Mouse (Mus musculus): ENCODE data around the gene Pvalb. TPM values are rescaled to one million over a fixed set of nuclear protein-coding genes. Genes with fewer than 3 reads are reported as not detected.
A peak's percentile ranks its signal among the peaks of the same experiment; 100 is the strongest.

The Pvalb gene
- polyA plus RNA-seq, 1 experiment from 2014 or later: 4.1 TPM

DNA sequence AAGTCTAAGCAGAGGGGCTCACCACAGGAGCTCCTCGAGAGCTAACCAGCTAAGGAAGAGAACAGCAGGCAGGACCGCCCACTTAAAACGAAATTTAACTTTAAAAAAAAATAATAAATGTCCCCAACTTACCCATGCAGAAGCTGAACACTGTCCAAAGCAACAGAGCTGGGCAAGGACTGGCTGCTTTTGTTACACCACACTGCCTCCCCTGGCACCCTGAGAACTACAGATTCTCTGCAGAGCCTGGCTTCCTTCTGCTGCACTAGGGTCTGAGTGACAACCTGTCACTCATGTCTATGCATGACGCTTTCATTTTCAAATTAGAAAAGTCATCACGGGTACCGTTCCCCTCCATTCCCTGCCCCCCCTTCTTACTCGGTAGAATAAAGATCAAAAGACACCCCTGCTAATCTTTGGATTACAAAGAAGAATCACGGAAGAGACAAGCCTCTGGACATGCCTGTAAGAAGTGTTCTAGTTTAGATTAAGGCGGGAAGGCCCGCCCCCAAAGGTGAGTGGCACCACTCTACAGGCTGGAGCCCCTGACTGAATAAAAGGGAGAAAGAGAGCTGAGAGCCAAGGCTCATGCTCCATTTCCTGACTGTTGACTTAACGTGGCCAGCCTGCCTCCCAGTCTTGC is 33.8 kb downstream of the Pvalb start:
- Histone ChIP-seq H3K36me3 (peaks cover 2% of the 10 kb centered on the region; the same call in 1 of the 2 replicates), H3K9me3 (no peaks in the 10 kb centered on the region), H3K4me1 (replicated peaks) (peaks cover 35% of the 10 kb centered on the region), H3K27ac (replicated peaks) (no peak overlapping the region), H3K4me2 (peak overlapping the region; percentile 83), H3K9ac (0 out of 2 replicates have a peak overlapping the region, but pooled peaks have one; percentile 78), H3K27me3 (no peaks in the 10 kb centered on the region), H3K4me3 (peak overlapping the region; percentile 53; the same call in 1 of the 2 replicates)
- no peak for ATAC-seq (ENCODE audit: low read depth)
- 85% methylated on average over 11 of the region's 11 CpGs for WGBS

DNA sequence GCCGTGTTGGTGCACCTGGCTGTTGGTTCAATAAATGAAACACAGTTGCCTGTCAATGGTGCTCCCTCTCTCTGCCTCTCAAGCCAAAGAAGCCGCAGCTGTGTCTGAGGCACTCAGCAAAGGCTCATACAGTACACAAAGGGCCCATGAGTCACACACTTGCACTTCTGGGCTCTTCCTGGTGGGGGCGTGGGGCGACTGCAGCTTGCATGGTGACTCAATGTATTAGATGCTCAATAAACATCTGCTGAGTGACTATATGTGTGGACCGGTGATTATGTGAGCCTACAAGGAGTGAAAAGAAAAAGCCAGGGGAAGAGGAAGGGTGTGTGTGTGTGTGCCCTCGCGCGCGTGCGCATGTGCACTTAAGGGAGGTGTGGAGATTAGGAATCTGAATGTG is 34.5 kb downstream of the Pvalb start:
- no peaks in the 10 kb centered on the region for H3K9me3 ChIP-seq

DNA sequence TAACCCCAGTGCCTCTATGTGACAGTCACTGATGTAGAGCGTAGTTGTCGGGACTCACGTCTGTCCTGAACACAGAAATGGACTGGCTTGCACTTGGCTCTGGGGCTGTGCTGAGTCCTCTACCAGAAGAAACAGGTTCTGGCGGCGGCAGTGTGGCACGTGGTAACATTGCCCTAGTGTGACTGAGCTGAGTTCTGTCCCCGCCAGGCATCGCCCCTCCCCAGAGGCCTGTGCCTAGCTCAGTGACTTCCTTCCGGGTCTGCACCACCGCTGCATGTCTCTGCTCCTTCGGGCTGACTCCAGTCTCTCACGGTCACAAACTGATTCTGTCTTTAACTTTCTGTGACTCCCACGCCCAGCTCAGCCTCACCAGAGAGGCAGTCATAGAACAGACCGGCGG is 35.5 kb downstream of the Pvalb start:
- H3K27me3 ChIP-seq: no peaks in the 10 kb centered on the region
- no peak for ATAC-seq (ENCODE audit: low read depth)
- peak overlapping the region; percentile 12; the same call in 1 of the 2 replicates for H3K9ac ChIP-seq
- H3K4me1 ChIP-seq (replicated peaks): peaks cover 30% of the 10 kb centered on the region
- H3K36me3 ChIP-seq: peaks cover 11% of the 10 kb centered on the region; the same call in 1 of the 2 replicates
- 89% methylated on average over 15 of the region's 15 CpGs for WGBS
- H3K9me3 ChIP-seq: no peaks in the 10 kb centered on the region
- H3K4me3 ChIP-seq: no peak overlapping the region
- H3K4me2 ChIP-seq: no peak overlapping the region
- no peak overlapping the region for H3K27ac ChIP-seq (replicated peaks)

More for the DNA sequence above, 34.5 kb downstream of the Pvalb start:
- no peaks in the 10 kb centered on the region for H3K27me3 ChIP-seq
- no peak overlapping the region for H3K4me2 ChIP-seq
- no peak overlapping the region for H3K9ac ChIP-seq
- H3K27ac ChIP-seq (replicated peaks): no peak overlapping the region
- H3K36me3 ChIP-seq: peaks cover 8% of the 10 kb centered on the region; the same call in 1 of the 2 replicates
- no peak for ATAC-seq (ENCODE audit: low read depth)
- peaks cover 30% of the 10 kb centered on the region for H3K4me1 ChIP-seq (replicated peaks)
- H3K4me3 ChIP-seq: no peak overlapping the region
- WGBS: 88% methylated on average over 10 of the region's 10 CpGs

DNA sequence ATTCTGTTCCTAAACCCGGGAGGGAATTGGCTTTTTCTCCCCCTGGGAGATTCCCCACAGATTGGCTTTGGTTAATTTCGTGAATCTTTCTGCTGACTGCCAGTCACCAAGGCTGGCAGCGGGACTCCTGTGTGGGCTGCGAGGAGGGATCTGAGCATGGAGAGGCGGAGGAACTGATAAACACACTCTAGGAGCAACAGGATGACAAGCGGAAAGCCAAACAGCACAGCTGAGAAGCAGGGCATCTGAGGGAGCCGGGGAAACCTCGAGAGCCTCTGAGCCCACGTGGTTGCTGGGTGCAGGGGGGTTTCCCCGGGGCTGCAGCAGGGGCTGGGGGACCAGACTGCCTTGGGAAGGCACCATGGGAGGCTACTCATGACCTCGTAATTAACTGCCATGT is 36.6 kb downstream of the Pvalb start:
- Histone ChIP-seq H3K9me3 (no peaks in the 10 kb centered on the region), H3K27ac (replicated peaks) (no peak overlapping the region), H3K36me3 (peaks cover 21% of the 10 kb centered on the region; the same call in 1 of the 2 replicates), H3K9ac (no peak overlapping the region), H3K4me1 (replicated peaks) (peaks cover 24% of the 10 kb centered on the region), H3K27me3 (no peaks in the 10 kb centered on the region), H3K4me3 (no peak overlapping the region), H3K4me2 (no peak overlapping the region)
- WGBS: 86% methylated on average over 11 of the region's 11 CpGs
- no peak for ATAC-seq (ENCODE audit: low read depth)

DNA sequence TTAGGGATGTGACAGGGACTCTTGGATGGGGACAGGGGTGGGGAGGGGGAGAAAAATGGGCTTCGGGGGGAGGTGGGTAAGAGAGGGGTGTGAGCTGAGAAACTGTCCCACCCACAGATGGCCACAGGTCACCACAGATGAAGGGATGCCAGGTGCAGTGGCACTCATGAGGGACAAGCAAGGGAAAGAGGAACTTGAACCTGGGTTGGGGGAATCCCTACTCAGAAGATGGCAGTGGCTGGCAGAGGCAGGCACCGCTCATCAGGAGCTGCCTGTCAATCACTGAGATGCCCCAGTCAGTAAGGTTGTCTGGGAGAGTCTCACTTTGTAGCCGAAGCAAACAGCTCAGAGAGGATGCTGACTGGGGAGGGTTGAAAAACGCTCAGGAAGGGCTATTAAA is 40.9 kb downstream of the Pvalb start:
- no peak overlapping the region for H3K27ac ChIP-seq (replicated peaks)
- no peaks in the 10 kb centered on the region for H3K27me3 ChIP-seq
- no peak overlapping the region for H3K4me2 ChIP-seq
- peaks cover 34% of the 10 kb centered on the region for H3K4me1 ChIP-seq (replicated peaks)
- no peaks in the 10 kb centered on the region for H3K9me3 ChIP-seq
- H3K36me3 ChIP-seq: peaks cover 36% of the 10 kb centered on the region
- H3K4me3 ChIP-seq: no peak overlapping the region
- no peak overlapping the region for H3K9ac ChIP-seq
- 82% methylated on average over 4 of the region's 4 CpGs for WGBS
- no peak for ATAC-seq (ENCODE audit: low read depth)

DNA sequence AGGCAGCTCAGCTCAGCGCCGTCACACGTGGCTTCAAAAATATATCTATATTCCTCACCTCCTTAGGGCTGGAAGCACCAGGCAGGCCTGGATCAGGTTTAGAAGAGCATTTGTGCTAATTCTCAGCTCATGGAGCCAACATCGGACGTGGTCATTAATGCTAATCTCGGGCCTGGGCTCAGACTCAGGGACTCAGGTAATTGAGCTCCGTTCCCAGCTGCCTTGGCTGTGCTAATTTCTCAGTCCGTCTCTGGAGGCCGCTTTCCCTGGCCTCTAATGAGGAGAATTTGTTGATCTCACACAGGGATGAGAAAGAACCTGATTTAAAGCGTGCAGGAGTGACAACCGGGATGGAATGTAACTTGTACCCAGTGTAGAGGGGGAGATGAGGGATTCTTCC is 41.7 kb downstream of the Pvalb start:
- H3K27ac ChIP-seq (replicated peaks): peak overlapping the region; percentile 46; the same call in 1 of the 2 replicates
- WGBS: 60% methylated on average over 11 of the region's 11 CpGs
- H3K36me3 ChIP-seq: peaks cover 36% of the 10 kb centered on the region

DNA sequence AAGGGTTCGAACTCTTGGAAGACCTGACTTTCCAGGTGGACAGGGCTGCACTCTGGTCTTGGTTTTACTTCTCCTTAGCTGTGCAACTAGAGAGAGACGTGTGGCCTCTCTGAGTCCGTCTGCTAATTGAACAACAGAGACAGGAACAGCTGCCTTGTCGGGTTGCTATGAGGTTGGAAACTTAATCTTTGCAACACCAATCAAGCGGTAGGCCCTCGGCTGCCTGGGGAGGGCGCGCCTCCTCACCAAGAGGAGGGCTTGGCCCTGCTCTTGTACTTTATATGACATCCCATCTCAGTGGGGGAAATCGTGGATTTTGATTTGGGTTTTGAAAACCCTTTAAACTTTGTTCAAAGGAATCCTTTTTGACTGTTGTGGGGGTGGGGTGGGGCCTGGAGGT is 44.3 kb downstream of the Pvalb start:
- H3K4me2 ChIP-seq: no peak overlapping the region
- peaks cover 34% of the 10 kb centered on the region for H3K4me1 ChIP-seq (replicated peaks)
- peaks cover 35% of the 10 kb centered on the region for H3K36me3 ChIP-seq
- ATAC-seq (ENCODE audit: low read depth): no peak
- no peaks in the 10 kb centered on the region for H3K27me3 ChIP-seq
- no peak overlapping the region for H3K4me3 ChIP-seq
- no peaks in the 10 kb centered on the region for H3K9me3 ChIP-seq
- WGBS: 67% methylated on average over 9 of the region's 9 CpGs
- H3K27ac ChIP-seq (replicated peaks): no peak overlapping the region
- no peak overlapping the region for H3K9ac ChIP-seq

More for the DNA sequence above, 41.7 kb downstream of the Pvalb start:
- H3K4me2 ChIP-seq: no peak overlapping the region
- no peaks in the 10 kb centered on the region for H3K27me3 ChIP-seq
- H3K4me1 ChIP-seq (replicated peaks): peaks cover 34% of the 10 kb centered on the region
- H3K9me3 ChIP-seq: no peaks in the 10 kb centered on the region
- ATAC-seq (ENCODE audit: low read depth): no peak
- H3K4me3 ChIP-seq: no peak overlapping the region
- H3K9ac ChIP-seq: no peak overlapping the region

- 84% methylated on average over 5 of the region's 5 CpGs for WGBS
- Histone ChIP-seq H3K27me3 (no peaks in the 10 kb centered on the region), H3K9me3 (no peaks in the 10 kb centered on the region), H3K4me2 (no peak overlapping the region), H3K9ac (no peak overlapping the region), H3K4me1 (replicated peaks) (peaks cover 28% of the 10 kb centered on the region), H3K36me3 (peaks cover 9% of the 10 kb centered on the region; the same call in 1 of the 2 replicates), H3K27ac (replicated peaks) (no peak overlapping the region), H3K4me3 (no peak overlapping the region)
- ATAC-seq (ENCODE audit: low read depth): no peak
Observed at GRCm38 (mm10) chr15:78158335-78158734, 47.9 kb downstream of the Pvalb start.

GRCm38 (mm10) chr15:78157824-78158223 is 48.4 kb downstream of the Pvalb start:
- Histone ChIP-seq H3K27me3 (no peaks in the 10 kb centered on the region), H3K9ac (no peak overlapping the region), H3K4me2 (no peak overlapping the region), H3K4me3 (no peak overlapping the region), H3K4me1 (replicated peaks) (peaks cover 30% of the 10 kb centered on the region), H3K9me3 (no peaks in the 10 kb centered on the region), H3K27ac (replicated peaks) (no peak overlapping the region), H3K36me3 (0 out of 2 replicates have a peak, but pooled peaks cover 5% of the 10 kb centered on the region)
- ATAC-seq (ENCODE audit: low read depth): no peak
- WGBS: 82% methylated on average over 4 of the region's 4 CpGs

DNA sequence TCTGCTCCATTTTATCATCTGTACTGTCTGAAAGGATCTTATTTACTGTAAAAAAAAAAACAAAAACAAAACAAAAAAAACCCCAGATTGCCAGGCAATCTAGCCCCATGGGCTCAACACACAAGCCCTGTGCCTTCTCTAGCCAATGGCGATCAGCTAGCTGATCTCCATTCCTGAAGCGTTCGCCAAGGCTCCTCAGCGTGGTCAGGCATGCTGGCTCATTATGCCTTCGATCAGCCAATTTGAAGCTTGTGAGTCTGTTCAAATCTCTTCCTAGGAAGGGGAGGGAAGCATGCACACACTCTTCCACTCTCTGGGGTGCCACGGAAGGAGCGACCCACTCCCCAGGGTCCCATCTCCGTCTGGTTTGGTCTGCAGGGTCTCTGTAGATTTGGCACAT is 48.9 kb downstream of the Pvalb start:
- Histone ChIP-seq H3K36me3 (0 out of 2 replicates have a peak, but pooled peaks cover 5% of the 10 kb centered on the region), H3K9me3 (no peaks in the 10 kb centered on the region), H3K4me2 (no peak overlapping the region), H3K27ac (replicated peaks) (no peak overlapping the region), H3K4me3 (no peak overlapping the region), H3K4me1 (replicated peaks) (peaks cover 27% of the 10 kb centered on the region), H3K27me3 (no peaks in the 10 kb centered on the region), H3K9ac (no peak overlapping the region)
- 76% methylated on average over 8 of the region's 8 CpGs for WGBS
- no peak for ATAC-seq (ENCODE audit: low read depth)

DNA sequence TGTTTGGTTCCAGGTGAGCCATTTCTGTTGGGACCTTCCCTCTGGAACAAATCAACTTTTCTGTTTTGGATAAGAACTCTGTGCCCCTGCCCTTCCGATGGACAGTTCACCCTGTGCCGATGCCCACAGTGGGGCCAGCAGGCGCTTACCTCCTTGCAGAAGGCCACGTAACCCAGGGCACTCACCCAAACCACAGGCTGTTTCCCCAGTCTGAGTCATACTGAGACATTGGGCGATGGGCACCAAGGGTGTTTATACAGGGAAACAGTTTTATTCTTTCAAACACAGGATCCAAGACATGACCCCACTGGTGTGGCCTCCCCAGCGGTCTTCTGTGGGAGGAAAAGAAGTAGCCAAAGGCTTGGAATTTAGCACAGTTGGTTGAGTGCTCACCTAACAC is 50.8 kb downstream of the Pvalb start:
- H3K4me3 ChIP-seq: no peak overlapping the region
- H3K9ac ChIP-seq: no peak overlapping the region
- no peak overlapping the region for H3K27ac ChIP-seq (replicated peaks)
- H3K9me3 ChIP-seq: no peaks in the 10 kb centered on the region
- H3K36me3 ChIP-seq: 0 out of 2 replicates have a peak, but pooled peaks cover 5% of the 10 kb centered on the region
- no peaks in the 10 kb centered on the region for H3K27me3 ChIP-seq
- H3K4me2 ChIP-seq: no peak overlapping the region
- 89% methylated on average over 6 of the region's 6 CpGs for WGBS
- H3K4me1 ChIP-seq (replicated peaks): peaks cover 13% of the 10 kb centered on the region; the same call in 1 of the 2 replicates
- no peak for ATAC-seq (ENCODE audit: low read depth)

DNA sequence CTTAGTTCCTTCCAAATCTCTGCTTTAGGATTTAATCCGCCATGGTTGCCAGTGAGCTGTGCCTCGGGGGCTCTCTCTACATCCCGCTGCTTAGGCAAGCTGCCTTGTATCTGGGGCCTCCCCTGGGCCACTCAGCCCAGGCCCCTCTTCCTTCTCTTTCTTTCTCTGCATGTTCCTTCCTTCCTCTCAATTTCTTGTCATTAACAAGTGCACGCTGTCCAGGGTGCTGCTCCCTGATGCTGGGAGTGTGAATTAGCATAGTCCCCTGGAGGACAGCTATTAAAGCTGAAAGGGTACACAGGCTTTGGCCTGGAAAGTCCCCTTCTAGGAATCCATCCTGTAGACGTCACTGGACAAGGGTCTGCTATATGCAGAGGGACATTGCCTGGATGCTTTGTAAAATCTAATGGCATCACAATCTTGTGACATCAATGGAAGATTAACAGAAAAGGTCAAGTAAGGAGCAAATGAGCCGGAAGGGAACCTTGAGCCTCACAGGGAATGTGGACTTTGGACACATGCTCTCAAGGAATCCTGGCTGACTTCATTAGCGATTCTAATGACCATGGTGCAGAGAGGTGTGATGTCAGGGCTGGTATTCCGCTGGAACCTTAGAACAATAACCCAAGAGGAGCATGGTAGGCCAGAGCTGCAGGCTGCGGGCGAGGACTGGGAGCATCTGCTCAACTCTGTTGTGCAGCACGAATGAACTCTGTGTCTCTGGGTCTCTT is 53.0 kb downstream of the Pvalb start:
- no peaks in the 10 kb centered on the region for H3K9me3 ChIP-seq
- no peaks in the 10 kb centered on the region for H3K36me3 ChIP-seq
- 35% methylated on average over 11 of the region's 11 CpGs for WGBS
- ATAC-seq (ENCODE audit: low read depth): 0 out of 2 replicates have a peak, but pooled peaks have one; percentile 22
- peaks cover 13% of the 10 kb centered on the region; the same call in 1 of the 2 replicates for H3K4me1 ChIP-seq (replicated peaks)
- H3K4me2 ChIP-seq: no peak overlapping the region
- H3K4me3 ChIP-seq: no peak overlapping the region
- H3K27ac ChIP-seq (replicated peaks): no peak overlapping the region
- H3K27me3 ChIP-seq: peaks cover 5% of the 10 kb centered on the region; the same call in 1 of the 2 replicates
- 0 out of 2 replicates have a peak overlapping the region, but pooled peaks have one; percentile 9 for H3K9ac ChIP-seq

All from neural tube, embryonic 13.5 days (tissue).